Mouse (Mus musculus) CD4-positive, CD25-positive, alpha-beta regulatory T cell, adult 4 months (primary cell): ENCODE data around the gene Hoxc5. TPM values are rescaled to one million over a fixed set of nuclear protein-coding genes. Genes with fewer than 3 reads are reported as not detected.
A peak's percentile ranks its signal among the peaks of the same experiment; 100 is the strongest.

ENCODE experiments used
- ATAC-seq: one replicate; pipeline ENCODE4 v1.8.0; 2017
- polyA plus RNA-seq, 2 experiments: library from polyadenylated mRNA; unstranded; fragments of 100-300 nt; shearing (Covaris generic); gene quantifications; one replicate each; pipeline ENCODE4 v1.2.1; 2017

Gene Hoxc5
- polyA plus RNA-seq, 2 experiments from 2014 or later, result not detected

- ATAC-seq, result no peak
Measured at GRCm38 (mm10) chr15:102967511-102968397, 511 bp downstream of the Hoxc5 start.

- no peak for ATAC-seq
Measured at GRCm38 (mm10) chr15:102969296-102969695, 2.1 kb downstream of the Hoxc5 start.

GRCm38 (mm10) chr15:102970740-102971139 lies 3.5 kb downstream of the Hoxc5 start:
- ATAC-seq, result no peak

GRCm38 (mm10) chr15:102972254-102972653 lies 5.0 kb downstream of the Hoxc5 start:
- ATAC-seq, result no peak

- no peak for ATAC-seq
Measured at GRCm38 (mm10) chr15:102972753-102973152, 5.5 kb downstream of the Hoxc5 start.

GRCm38 (mm10) chr15:102975034-102975433 lies 7.8 kb downstream of the Hoxc5 start:
- ATAC-seq, result no peak

GRCm38 (mm10) chr15:102975688-102976111 lies 8.5 kb downstream of the Hoxc5 start:
- no peak for ATAC-seq

- ATAC-seq, result no peak
Measured at GRCm38 (mm10) chr15:102976171-102976570, 8.9 kb downstream of the Hoxc5 start, which contains the start of gene Hoxc9. Gene Hoxc9 (plus strand): TSS chr15:102976439.

GRCm38 (mm10) chr15:102976631-102977422 lies 9.6 kb downstream of the Hoxc5 start:
- ATAC-seq, result peak; percentile 55

GRCm38 (mm10) chr15:102977423-102977974 lies 10.3 kb downstream of the Hoxc5 start:
- ATAC-seq, result peak; percentile 44

GRCm38 (mm10) chr15:102978615-102979515 lies 11.6 kb downstream of the Hoxc5 start:
- ATAC-seq, result no peak

GRCm38 (mm10) chr15:102979936-102980335 lies 12.7 kb downstream of the Hoxc5 start:
- ATAC-seq, result no peak

- ATAC-seq, result no peak
Measured at GRCm38 (mm10) chr15:102980352-102980751, 13.1 kb downstream of the Hoxc5 start.

- ATAC-seq, result no peak
Measured at GRCm38 (mm10) chr15:102980912-102981311, 13.7 kb downstream of the Hoxc5 start.

- ATAC-seq, result peak; percentile 24
Measured at GRCm38 (mm10) chr15:102981379-102982288, 14.4 kb downstream of the Hoxc5 start.

GRCm38 (mm10) chr15:102983716-102984115 lies 16.5 kb downstream of the Hoxc5 start:
- ATAC-seq, result no peak

GRCm38 (mm10) chr15:102984521-102984920 lies 17.3 kb downstream of the Hoxc5 start:
- ATAC-seq, result no peak

GRCm38 (mm10) chr15:102984925-102985324 lies 17.7 kb downstream of the Hoxc5 start:
- ATAC-seq, result no peak

GRCm38 (mm10) chr15:102987124-102987833 lies 20.0 kb downstream of the Hoxc5 start:
- peak; percentile 78 for ATAC-seq

GRCm38 (mm10) chr15:102988078-102988477 lies 20.8 kb downstream of the Hoxc5 start:
- ATAC-seq, result no peak
